Mouse (Mus musculus): ENCODE measurements around the gene Aldh2. TPM values are rescaled to one million over a fixed set of nuclear protein-coding genes. Genes with fewer than 3 reads are reported as not detected.
"Not testable (repeated sequence)": the region's sequence is repeated elsewhere in the genome, so short reads cannot be mapped to it uniquely, and the experiment has no call there.

The Aldh2 gene
- polyA plus RNA-seq (2014; fragmentation: Nextera tagmentation; extraction: Ambion mirVana) = 68.4 and 74.6 TPM in 2 replicates

DNA sequence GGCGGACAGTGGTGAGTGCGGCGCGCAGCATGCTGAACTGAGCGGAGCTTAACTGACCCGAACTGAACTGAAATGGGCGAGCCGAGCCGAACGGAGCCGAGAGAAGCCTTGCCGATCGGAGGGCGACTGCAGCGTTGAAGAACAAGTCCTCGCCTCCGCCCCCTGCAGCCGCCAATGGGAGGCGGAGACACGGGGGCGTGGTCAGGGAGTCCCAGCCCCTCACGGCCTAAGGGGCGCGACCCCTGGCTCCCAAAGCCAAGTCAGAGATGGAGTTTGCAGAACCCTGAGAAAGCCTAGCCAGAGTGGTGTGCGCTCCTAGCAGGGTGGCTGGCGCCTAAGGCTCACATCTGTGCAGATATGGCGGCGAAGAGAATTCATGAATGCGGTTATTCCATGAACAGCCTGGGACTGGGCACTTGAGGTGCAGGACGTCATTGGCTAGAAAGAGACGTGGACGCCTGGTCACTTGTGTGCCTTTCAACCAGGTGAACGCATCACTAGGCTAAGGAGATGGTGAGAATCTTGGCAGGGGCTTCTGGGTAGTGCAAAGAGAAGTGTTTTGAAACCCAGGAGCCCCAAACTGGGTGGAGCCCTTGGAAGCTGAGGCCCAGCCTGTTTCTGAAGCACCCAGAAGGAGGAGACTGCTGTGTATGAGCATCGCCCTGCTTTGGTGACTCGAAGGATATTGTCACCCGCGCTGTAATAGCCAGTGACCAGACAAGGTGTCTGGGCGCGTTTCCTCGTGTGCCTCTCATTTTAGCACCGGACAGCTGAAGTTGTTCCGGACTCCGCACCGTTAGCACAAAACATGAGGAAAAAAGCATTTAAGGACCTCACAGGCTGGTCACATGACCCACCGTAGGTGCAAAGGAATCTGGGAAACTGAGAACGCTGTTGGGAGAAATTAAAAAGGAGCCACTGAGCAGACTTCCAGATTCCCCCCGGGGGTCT, at the start of gene Aldh2:
TSS of gene Aldh2 (minus strand) at position 374 of the 951 bp plus-strand sequence.
- Histone ChIP-seq H3K4me2 (replicated peaks; ENCODE audit: low read depth, low read length) (peak within 1 kb of the TSS; percentile 95), H3K4me1 (ENCODE audit: control insufficient read depth, insufficient read depth, low read length) (peaks cover 9% of the 10 kb centered on the region; the same call in 1 of the 2 replicates), H3K4me3 (ENCODE audit: low read depth, low read length) (peak within 1 kb of the TSS; percentile 71), H3K36me3 (ENCODE audit: control insufficient read depth, insufficient read depth, low read length) (no peaks in the 10 kb centered on the region), H3K9ac (replicated peaks; ENCODE audit: low read depth, low read length) (peak within 1 kb of the TSS; percentile 62), H3K27me3 (ENCODE audit: control insufficient read depth, insufficient read depth, low read length) (no peaks in the 10 kb centered on the region), H3K9me3 (ENCODE audit: control insufficient read depth, low read depth, low read length) (no peaks in the 10 kb centered on the region), H3K27ac (ENCODE audit: low read length) (peak within 1 kb of the TSS; percentile 74; the same call in 1 of the 2 replicates)
- peak; percentile 84 for ATAC-seq (ENCODE audit: insufficient number of reproducible peaks, insufficient read depth, low FRiP score, low read depth)
- 2% methylated on average over 47 of the region's 47 CpGs for WGBS

DNA sequence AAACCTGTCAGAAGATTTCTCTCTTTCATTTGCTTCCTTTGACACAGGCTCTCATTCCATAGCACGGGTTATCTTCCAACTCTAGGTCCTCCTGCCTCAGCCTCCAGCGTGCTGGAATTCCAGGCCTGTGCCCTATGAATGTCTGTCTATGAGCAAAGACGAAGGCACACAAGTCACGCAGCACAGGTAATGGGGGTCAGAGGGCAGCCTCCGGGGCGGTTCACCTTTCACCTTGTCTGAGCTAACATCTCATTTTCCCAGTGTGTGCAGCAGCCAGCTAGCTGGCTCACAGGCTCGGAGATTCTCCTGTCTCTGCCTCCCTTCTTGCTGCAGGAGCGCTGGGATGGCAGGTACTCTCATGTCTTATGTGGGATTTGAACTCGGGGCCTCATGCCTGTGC, 46.0 kb upstream of the Aldh2 start:
- H3K36me3 ChIP-seq (ENCODE audit: control insufficient read depth, insufficient read depth, low read length) = no peaks in the 10 kb centered on the region; the same call in 1 of the 2 replicates
- 89% methylated on average over 9 of the region's 9 CpGs for WGBS

GRCm38 (mm10) chr5:121637296-121637695, 43.7 kb upstream of the Aldh2 start:
- H3K27ac ChIP-seq (ENCODE audit: low read length) = no peak overlapping the region
- H3K4me3 ChIP-seq (ENCODE audit: low read depth, low read length) = no peak overlapping the region
- H3K4me2 ChIP-seq (replicated peaks; ENCODE audit: low read depth, low read length) = no peak overlapping the region
- H3K9me3 ChIP-seq (ENCODE audit: control insufficient read depth, low read depth, low read length) = no peaks in the 10 kb centered on the region
- no peaks in the 10 kb centered on the region for H3K4me1 ChIP-seq (ENCODE audit: control insufficient read depth, insufficient read depth, low read length)
- H3K36me3 ChIP-seq (ENCODE audit: control insufficient read depth, insufficient read depth, low read length) = no peaks in the 10 kb centered on the region; the same call in 1 of the 2 replicates
- H3K9ac ChIP-seq (replicated peaks; ENCODE audit: low read depth, low read length) = no peak overlapping the region
- 76% methylated on average over 6 of the region's 6 CpGs for WGBS
- ATAC-seq (ENCODE audit: insufficient number of reproducible peaks, insufficient read depth, low FRiP score, low read depth) = no peak
- H3K27me3 ChIP-seq (ENCODE audit: control insufficient read depth, insufficient read depth, low read length) = no peaks in the 10 kb centered on the region

More for the DNA sequence above, 46.0 kb upstream of the Aldh2 start:
- Histone ChIP-seq H3K4me1 (ENCODE audit: control insufficient read depth, insufficient read depth, low read length) (no peaks in the 10 kb centered on the region), H3K4me3 (ENCODE audit: low read depth, low read length) (no peak overlapping the region), H3K9me3 (ENCODE audit: control insufficient read depth, low read depth, low read length) (no peaks in the 10 kb centered on the region), H3K27me3 (ENCODE audit: control insufficient read depth, insufficient read depth, low read length) (no peaks in the 10 kb centered on the region), H3K9ac (replicated peaks; ENCODE audit: low read depth, low read length) (no peak overlapping the region), H3K4me2 (replicated peaks; ENCODE audit: low read depth, low read length) (no peak overlapping the region), H3K27ac (ENCODE audit: low read length) (no peak overlapping the region)
- no peak for ATAC-seq (ENCODE audit: insufficient number of reproducible peaks, insufficient read depth, low FRiP score, low read depth)

DNA sequence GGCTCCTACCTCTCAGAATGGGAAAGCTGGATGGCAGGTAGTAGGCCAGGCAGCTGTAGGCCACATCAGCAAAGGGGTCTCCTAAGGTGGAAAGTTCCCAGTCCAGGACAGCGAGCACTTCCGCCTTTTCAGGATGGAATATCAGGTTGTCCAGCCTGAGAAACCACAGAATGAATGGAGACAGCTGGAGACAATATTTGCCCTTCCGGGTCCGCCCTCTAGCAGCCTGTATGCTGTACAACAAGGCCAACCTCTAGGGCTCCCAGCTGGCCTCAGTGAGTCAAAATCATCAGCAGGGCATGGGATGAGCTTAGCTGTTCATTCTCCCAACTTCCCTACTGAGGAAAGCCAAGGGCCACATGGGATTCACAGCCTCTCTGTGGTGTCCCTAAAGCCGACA, 41.0 kb upstream of the Aldh2 start:
- Histone ChIP-seq H3K4me1 (ENCODE audit: control insufficient read depth, insufficient read depth, low read length) (no peaks in the 10 kb centered on the region), H3K9me3 (ENCODE audit: control insufficient read depth, low read depth, low read length) (no peaks in the 10 kb centered on the region), H3K9ac (replicated peaks; ENCODE audit: low read depth, low read length) (no peak overlapping the region), H3K27me3 (ENCODE audit: control insufficient read depth, insufficient read depth, low read length) (no peaks in the 10 kb centered on the region), H3K27ac (ENCODE audit: low read length) (no peak overlapping the region), H3K36me3 (ENCODE audit: control insufficient read depth, insufficient read depth, low read length) (no peaks in the 10 kb centered on the region; the same call in 1 of the 2 replicates), H3K4me3 (ENCODE audit: low read depth, low read length) (no peak overlapping the region), H3K4me2 (replicated peaks; ENCODE audit: low read depth, low read length) (no peak overlapping the region)
- no peak for ATAC-seq (ENCODE audit: insufficient number of reproducible peaks, insufficient read depth, low FRiP score, low read depth)
- WGBS = 82% methylated on average over 5 of the region's 5 CpGs

GRCm38 (mm10) chr5:121632804-121633203, 39.2 kb upstream of the Aldh2 start:
- no peak overlapping the region for H3K27ac ChIP-seq (ENCODE audit: low read length)
- H3K4me2 ChIP-seq (replicated peaks; ENCODE audit: low read depth, low read length) = no peak overlapping the region
- ATAC-seq (ENCODE audit: insufficient number of reproducible peaks, insufficient read depth, low FRiP score, low read depth) = no peak
- no peaks in the 10 kb centered on the region for H3K27me3 ChIP-seq (ENCODE audit: control insufficient read depth, insufficient read depth, low read length)
- no peaks in the 10 kb centered on the region for H3K36me3 ChIP-seq (ENCODE audit: control insufficient read depth, insufficient read depth, low read length)
- 46% methylated on average over 3 of the region's 3 CpGs for WGBS
- H3K9ac ChIP-seq (replicated peaks; ENCODE audit: low read depth, low read length) = no peak overlapping the region
- no peak overlapping the region for H3K4me3 ChIP-seq (ENCODE audit: low read depth, low read length)
- no peaks in the 10 kb centered on the region for H3K9me3 ChIP-seq (ENCODE audit: control insufficient read depth, low read depth, low read length)
- no peaks in the 10 kb centered on the region for H3K4me1 ChIP-seq (ENCODE audit: control insufficient read depth, insufficient read depth, low read length)

GRCm38 (mm10) chr5:121631106-121631647, 37.6 kb upstream of the Aldh2 start:
- H3K4me1 ChIP-seq (ENCODE audit: control insufficient read depth, insufficient read depth, low read length); H3K9me3 ChIP-seq (ENCODE audit: control insufficient read depth, low read depth, low read length); H3K27ac ChIP-seq (ENCODE audit: low read length); H3K9ac ChIP-seq (replicated peaks; ENCODE audit: low read depth, low read length); H3K4me2 ChIP-seq (replicated peaks; ENCODE audit: low read depth, low read length); ATAC-seq (ENCODE audit: insufficient number of reproducible peaks, insufficient read depth, low FRiP score, low read depth); H3K27me3 ChIP-seq (ENCODE audit: control insufficient read depth, insufficient read depth, low read length); H3K4me3 ChIP-seq (ENCODE audit: low read depth, low read length); H3K36me3 ChIP-seq (ENCODE audit: control insufficient read depth, insufficient read depth, low read length): not testable (repeated sequence)
- 65% methylated on average over 8 of the region's 9 CpGs for WGBS

- 0% methylated on average over 1 of the region's 1 CpGs for WGBS
- H3K4me1 ChIP-seq (ENCODE audit: control insufficient read depth, insufficient read depth, low read length) = no peaks in the 10 kb centered on the region
- no peak overlapping the region for H3K4me3 ChIP-seq (ENCODE audit: low read depth, low read length)
- no peak overlapping the region for H3K9ac ChIP-seq (replicated peaks; ENCODE audit: low read depth, low read length)
- no peak overlapping the region for H3K27ac ChIP-seq (ENCODE audit: low read length)
- no peaks in the 10 kb centered on the region for H3K9me3 ChIP-seq (ENCODE audit: control insufficient read depth, low read depth, low read length)
- no peaks in the 10 kb centered on the region for H3K36me3 ChIP-seq (ENCODE audit: control insufficient read depth, insufficient read depth, low read length)
- H3K4me2 ChIP-seq (replicated peaks; ENCODE audit: low read depth, low read length) = no peak overlapping the region
- no peak for ATAC-seq (ENCODE audit: insufficient number of reproducible peaks, insufficient read depth, low FRiP score, low read depth)
- H3K27me3 ChIP-seq (ENCODE audit: control insufficient read depth, insufficient read depth, low read length) = no peaks in the 10 kb centered on the region
Observed at GRCm38 (mm10) chr5:121627871-121628270, 34.2 kb upstream of the Aldh2 start.

DNA sequence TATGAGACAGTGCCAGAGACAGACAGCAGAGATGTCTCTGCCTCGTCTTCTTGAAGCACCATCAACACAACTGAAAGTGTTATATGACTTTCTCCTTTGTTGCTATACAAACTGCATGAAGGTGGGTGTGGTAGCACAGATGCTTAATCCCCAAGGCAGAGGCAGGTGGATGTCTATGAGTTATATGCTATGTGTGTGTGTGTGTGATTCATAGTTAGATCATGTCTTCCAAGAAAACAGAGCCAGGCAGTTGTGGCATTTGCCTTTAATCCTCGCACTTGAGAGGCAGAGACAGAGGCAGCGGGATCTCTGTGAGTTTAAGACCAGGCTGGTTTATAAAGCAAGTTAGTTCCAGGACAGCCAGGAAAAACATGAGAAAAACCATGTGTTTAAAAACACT, 29.6 kb upstream of the Aldh2 start:
- Histone ChIP-seq H3K9ac (replicated peaks; ENCODE audit: low read depth, low read length) (no peak overlapping the region), H3K27me3 (ENCODE audit: control insufficient read depth, insufficient read depth, low read length) (no peaks in the 10 kb centered on the region), H3K4me3 (ENCODE audit: low read depth, low read length) (no peak overlapping the region), H3K27ac (ENCODE audit: low read length) (no peak overlapping the region), H3K4me2 (replicated peaks; ENCODE audit: low read depth, low read length) (no peak overlapping the region), H3K4me1 (ENCODE audit: control insufficient read depth, insufficient read depth, low read length) (no peaks in the 10 kb centered on the region; the same call in 1 of the 2 replicates), H3K36me3 (ENCODE audit: control insufficient read depth, insufficient read depth, low read length) (no peaks in the 10 kb centered on the region), H3K9me3 (ENCODE audit: control insufficient read depth, low read depth, low read length) (no peaks in the 10 kb centered on the region)
- no peak for ATAC-seq (ENCODE audit: insufficient number of reproducible peaks, insufficient read depth, low FRiP score, low read depth)
- 78% methylated on average over 3 of the region's 3 CpGs for WGBS
